Mouse (Mus musculus): ENCODE measurements around the gene H2afj. TPM values are rescaled to one million over a fixed set of nuclear protein-coding genes. Genes with fewer than 3 reads are reported as not detected.
A peak's percentile ranks its signal among the peaks of the same experiment; 100 is the strongest.
"Not testable (repeated sequence)": the region's sequence is repeated elsewhere in the genome, so short reads cannot be mapped to it uniquely, and the experiment has no call there.

H2afj gene
- total and polyA plus RNA-seq, 3 experiments: 17.4 to 479 (median 84.6) TPM

GRCm38 (mm10) chr6:136795110-136795509 is 12.9 kb upstream of the H2afj start:
- Histone ChIP-seq H3K4me1 (ENCODE audit: insufficient read depth, low read depth, low read length) (0 out of 2 replicates have a peak, but pooled peaks cover 3% of the 10 kb centered on the region), H3K9me3 (replicated peaks) (no peaks in the 10 kb centered on the region), H3K4me3 (ENCODE audit: low read depth, low read length) (no peak overlapping the region), H3K27me3 (ENCODE audit: insufficient read depth, low read length) (no peaks in the 10 kb centered on the region), H3K36me3 (replicated peaks) (no peaks in the 10 kb centered on the region)
- DNase-seq (ENCODE audit: low spot score): no peak
- no peak for TF ChIP-seq GATA2 (IDR thresholded peaks at IDR 0.05; ENCODE audit: borderline replicate concordance, low read depth, low read length)
- TF ChIP-seq TAL1 (conservative IDR thresholded peaks at IDR 0.05; ENCODE audit: low read depth, low read length): no peak
- no peak for TF ChIP-seq CTCF (IDR thresholded peaks at IDR 0.05; ENCODE audit: low read depth, low read length)
- TF ChIP-seq POLR2AphosphoS5 (IDR thresholded peaks at IDR 0.05; ENCODE audit: insufficient replicate concordance, low read depth, low read length): no peak
- TF ChIP-seq GATA1 (IDR thresholded peaks at IDR 0.05; ENCODE audit: borderline replicate concordance, low read length): no peak
- no peak for ATAC-seq (ENCODE audit: extremely low read depth, insufficient number of reproducible peaks, low FRiP score, poor library complexity, severe bottlenecking)

- H3K4me3 ChIP-seq (ENCODE audit: low read depth, low read length): no peak overlapping the region
- H3K9me3 ChIP-seq (replicated peaks): no peaks in the 10 kb centered on the region
- H3K36me3 ChIP-seq (replicated peaks): no peaks in the 10 kb centered on the region
- H3K4me1 ChIP-seq (ENCODE audit: insufficient read depth, low read depth, low read length): 0 out of 2 replicates have a peak, but pooled peaks cover 3% of the 10 kb centered on the region
- DNase-seq (ENCODE audit: low spot score) (no peak), ATAC-seq (ENCODE audit: extremely low read depth, insufficient number of reproducible peaks, low FRiP score, poor library complexity, severe bottlenecking) (no peak)
- no peaks in the 10 kb centered on the region for H3K27me3 ChIP-seq (ENCODE audit: insufficient read depth, low read length)
- TF ChIP-seq CTCF (IDR thresholded peaks at IDR 0.05; ENCODE audit: low read depth, low read length): no peak
These were observed 12.2 kb upstream of the H2afj start for GRCm38 (mm10) chr6:136795850-136796249.

GRCm38 (mm10) chr6:136797874-136798693 is 10.0 kb upstream of the H2afj start:
- H3K4me3 ChIP-seq (ENCODE audit: low read depth, low read length); H3K36me3 ChIP-seq (replicated peaks); H3K9me3 ChIP-seq (replicated peaks); DNase-seq (ENCODE audit: low spot score); H3K4me1 ChIP-seq (ENCODE audit: insufficient read depth, low read depth, low read length); ATAC-seq (ENCODE audit: extremely low read depth, insufficient number of reproducible peaks, low FRiP score, poor library complexity, severe bottlenecking); H3K27me3 ChIP-seq (ENCODE audit: insufficient read depth, low read length): not testable (repeated sequence)

GRCm38 (mm10) chr6:136800710-136801109 is 7.3 kb upstream of the H2afj start:
- ATAC-seq (ENCODE audit: extremely low read depth, insufficient number of reproducible peaks, low FRiP score, poor library complexity, severe bottlenecking) (no peak), DNase-seq (ENCODE audit: low spot score) (no peak)
- H3K36me3 ChIP-seq (replicated peaks): no peaks in the 10 kb centered on the region
- peaks cover 19% of the 10 kb centered on the region for H3K4me1 ChIP-seq (ENCODE audit: insufficient read depth, low read depth, low read length)
- no peaks in the 10 kb centered on the region for H3K27me3 ChIP-seq (ENCODE audit: insufficient read depth, low read length)
- H3K4me3 ChIP-seq (ENCODE audit: low read depth, low read length): no peak overlapping the region
- TF ChIP-seq GATA2 (IDR thresholded peaks at IDR 0.05; ENCODE audit: borderline replicate concordance, low read depth, low read length): no peak
- no peak for TF ChIP-seq CTCF (IDR thresholded peaks at IDR 0.05; ENCODE audit: low read depth, low read length)
- no peak for TF ChIP-seq GATA1 (IDR thresholded peaks at IDR 0.05; ENCODE audit: borderline replicate concordance, low read length)
- TF ChIP-seq POLR2AphosphoS5 (IDR thresholded peaks at IDR 0.05; ENCODE audit: insufficient replicate concordance, low read depth, low read length): no peak
- no peak for TF ChIP-seq TAL1 (conservative IDR thresholded peaks at IDR 0.05; ENCODE audit: low read depth, low read length)
- no peaks in the 10 kb centered on the region for H3K9me3 ChIP-seq (replicated peaks)

GRCm38 (mm10) chr6:136801274-136801673 is 6.8 kb upstream of the H2afj start:
- Histone ChIP-seq H3K4me3 (ENCODE audit: low read depth, low read length) (no peak overlapping the region), H3K4me1 (ENCODE audit: insufficient read depth, low read depth, low read length) (peaks cover 22% of the 10 kb centered on the region), H3K36me3 (replicated peaks) (no peaks in the 10 kb centered on the region), H3K27me3 (ENCODE audit: insufficient read depth, low read length) (no peaks in the 10 kb centered on the region), H3K9me3 (replicated peaks) (no peaks in the 10 kb centered on the region)
- peak; percentile 87; the same call in 1 of the 2 replicates for TF ChIP-seq POLR2AphosphoS5 (IDR thresholded peaks at IDR 0.05; ENCODE audit: insufficient replicate concordance, low read depth, low read length)
- TF ChIP-seq GATA1 (IDR thresholded peaks at IDR 0.05; ENCODE audit: borderline replicate concordance, low read length): no peak
- no peak for ATAC-seq (ENCODE audit: extremely low read depth, insufficient number of reproducible peaks, low FRiP score, poor library complexity, severe bottlenecking)
- no peak for DNase-seq (ENCODE audit: low spot score)

GRCm38 (mm10) chr6:136803093-136803738 is 4.8 kb upstream of the H2afj start:
- Histone ChIP-seq H3K27me3 (ENCODE audit: insufficient read depth, low read length) (no peaks in the 10 kb centered on the region), H3K36me3 (replicated peaks) (peaks cover 2% of the 10 kb centered on the region), H3K9me3 (replicated peaks) (no peaks in the 10 kb centered on the region), H3K4me3 (ENCODE audit: low read depth, low read length) (peak overlapping the region; percentile 74), H3K4me1 (ENCODE audit: insufficient read depth, low read depth, low read length) (peaks cover 38% of the 10 kb centered on the region)
- DNase-seq (ENCODE audit: low spot score) (no peak), ATAC-seq (ENCODE audit: extremely low read depth, insufficient number of reproducible peaks, low FRiP score, poor library complexity, severe bottlenecking) (0 out of 2 replicates have a peak, but pooled peaks have one; percentile 0)
- no peak for TF ChIP-seq GATA2 (IDR thresholded peaks at IDR 0.05; ENCODE audit: borderline replicate concordance, low read depth, low read length)
- TF ChIP-seq TAL1 (conservative IDR thresholded peaks at IDR 0.05; ENCODE audit: low read depth, low read length): no peak
- peak; percentile 98; the same call in 1 of the 2 replicates for TF ChIP-seq POLR2AphosphoS5 (IDR thresholded peaks at IDR 0.05; ENCODE audit: insufficient replicate concordance, low read depth, low read length)
- no peak for TF ChIP-seq GATA1 (IDR thresholded peaks at IDR 0.05; ENCODE audit: borderline replicate concordance, low read length)
- no peak for TF ChIP-seq CTCF (IDR thresholded peaks at IDR 0.05; ENCODE audit: low read depth, low read length)

Measured in G1E (cell line).